Mouse (Mus musculus) liver, embryonic 16.5 days (tissue): ENCODE results near the gene Slc10a7. TPM values are rescaled to one million over a fixed set of nuclear protein-coding genes. Genes with fewer than 3 reads are reported as not detected.

ENCODE experiments used
- ATAC-seq: fragments of 200-750 bp; cut with Nextera tagmentation; 2 replicates; pipeline ENCODE4 v1.8.0; 2017; ENCODE audit warnings: low read depth, mild to moderate bottlenecking, moderate number of reproducible peaks, moderate library complexity
- H3K27ac ChIP-seq: fragments of 300-500 bp; sonication (generic); 2 replicates; pipeline ENCODE4 v1.5.1; 2014; ENCODE audit warnings: mild to moderate bottlenecking, low read length
- H3K27me3 ChIP-seq: fragments of 300-500 bp; sonication (generic); 2 replicates; pipeline ENCODE4 v1.6.1; 2014; ENCODE audit warnings: low read depth, low read length, mixed read lengths; ENCODE audit not compliant: control insufficient read depth, insufficient read depth
- H3K36me3 ChIP-seq: fragments of 300-500 bp; sonication (generic); 2 replicates; pipeline ENCODE4 v1.6.1; 2014; ENCODE audit warnings: mild to moderate bottlenecking; ENCODE audit not compliant: control insufficient read depth, insufficient read depth
- H3K4me1 ChIP-seq: fragments of 300-500 bp; sonication (generic); 2 replicates; pipeline ENCODE4 v1.6.1; 2014; ENCODE audit warnings: low read depth, low read length, mixed read lengths; ENCODE audit not compliant: control insufficient read depth
- H3K4me2 ChIP-seq: fragments of 300-500 bp; sonication (generic); 2 replicates; pipeline ENCODE4 v1.6.1; 2014; ENCODE audit warnings: low read depth, low read length, mixed read lengths
- H3K4me3 ChIP-seq: fragments of 300-500 bp; sonication (generic); 2 replicates; pipeline ENCODE4 v1.5.1; 2014; ENCODE audit warnings: low read depth, mild to moderate bottlenecking, low read length
- H3K9ac ChIP-seq: fragments of 300-500 bp; sonication (generic); 2 replicates; pipeline ENCODE4 v1.6.1; 2014; ENCODE audit warnings: low read depth, low read length
- H3K9me3 ChIP-seq: fragments of 300-500 bp; sonication (generic); replicated peaks from 2 replicates; pipeline ENCODE4 v1.6.1; 2016; ENCODE audit warnings: low read length; ENCODE audit not compliant: control insufficient read depth
- WGBS: fragments of 180-500 bp; shearing (Covaris S2); extraction: QIAGEN DNeasy Blood & Tissue Kit; methylation state at CpG from one replicate; pipeline ENCODE4 v1.1.7; 2014; ENCODE audit not compliant: insufficient replicate concordance; 5-methylcytosine and 5-hydroxymethylcytosine counted together
- polyA plus RNA-seq: library from polyadenylated mRNA; unstranded; fragments of >200 nt; fragmentation: Nextera tagmentation; extraction: Ambion mirVana; gene quantifications from 2 replicates; pipeline ENCODE4 v1.2.1, GENCODE M21; 2015

Slc10a7 gene
- polyA plus RNA-seq, 1 experiment from 2014 or later = 6.2 TPM

GRCm38 (mm10) chr8:78584863-78585262 lies 75.7 kb downstream of the Slc10a7 start:
- Histone ChIP-seq H3K9me3 (no peaks in the 10 kb centered on the region), H3K27me3 (no peaks in the 10 kb centered on the region), H3K9ac (no peak overlapping the region), H3K4me2 (no peak overlapping the region), H3K27ac (no peak overlapping the region), H3K4me3 (no peak overlapping the region), H3K4me1 (no peaks in the 10 kb centered on the region), H3K36me3 (no peaks in the 10 kb centered on the region)
- 52% methylated on average over 3 of the region's 3 CpGs for WGBS
- ATAC-seq = no peak

- Histone ChIP-seq H3K27me3 (no peaks in the 10 kb centered on the region), H3K27ac (no peak overlapping the region), H3K4me3 (no peak overlapping the region), H3K9me3 (no peaks in the 10 kb centered on the region), H3K4me1 (no peaks in the 10 kb centered on the region), H3K36me3 (no peaks in the 10 kb centered on the region), H3K4me2 (no peak overlapping the region), H3K9ac (no peak overlapping the region)
- 68% methylated on average over 6 of the region's 6 CpGs for WGBS
- ATAC-seq = no peak
Observed at GRCm38 (mm10) chr8:78595481-78595908, 86.3 kb downstream of the Slc10a7 start.

GRCm38 (mm10) chr8:78598237-78598636 lies 89.1 kb downstream of the Slc10a7 start:
- H3K27me3 ChIP-seq = no peaks in the 10 kb centered on the region
- H3K4me2 ChIP-seq = no peak overlapping the region
- H3K4me1 ChIP-seq = no peaks in the 10 kb centered on the region
- ATAC-seq = no peak
- no peaks in the 10 kb centered on the region for H3K36me3 ChIP-seq
- WGBS = 68% methylated on average over 3 of the region's 3 CpGs
- no peak overlapping the region for H3K4me3 ChIP-seq
- H3K9ac ChIP-seq = no peak overlapping the region
- H3K27ac ChIP-seq = no peak overlapping the region
- H3K9me3 ChIP-seq = no peaks in the 10 kb centered on the region

- Histone ChIP-seq H3K9ac (no peak overlapping the region), H3K27me3 (no peaks in the 10 kb centered on the region), H3K4me1 (no peaks in the 10 kb centered on the region), H3K9me3 (no peaks in the 10 kb centered on the region; the same call in 1 of the 2 replicates), H3K36me3 (no peaks in the 10 kb centered on the region; the same call in 1 of the 2 replicates), H3K27ac (no peak overlapping the region), H3K4me3 (no peak overlapping the region), H3K4me2 (no peak overlapping the region)
- WGBS = 85% methylated on average over 5 of the region's 5 CpGs
- ATAC-seq = no peak
Observed at GRCm38 (mm10) chr8:78603084-78603483, 93.9 kb downstream of the Slc10a7 start.

- H3K4me1 ChIP-seq = no peaks in the 10 kb centered on the region
- ATAC-seq = no peak
- 81% methylated on average over 9 of the region's 9 CpGs for WGBS
- no peak overlapping the region for H3K4me2 ChIP-seq
- H3K27ac ChIP-seq = no peak overlapping the region
- no peaks in the 10 kb centered on the region; the same call in 1 of the 2 replicates for H3K9me3 ChIP-seq
- H3K36me3 ChIP-seq = no peaks in the 10 kb centered on the region; the same call in 1 of the 2 replicates
- no peak overlapping the region for H3K9ac ChIP-seq
- H3K27me3 ChIP-seq = no peaks in the 10 kb centered on the region
- no peak overlapping the region for H3K4me3 ChIP-seq
Observed at GRCm38 (mm10) chr8:78604426-78604825, 95.3 kb downstream of the Slc10a7 start.

GRCm38 (mm10) chr8:78609301-78609700 lies 100.2 kb downstream of the Slc10a7 start:
- H3K4me3 ChIP-seq = no peak overlapping the region
- no peaks in the 10 kb centered on the region; the same call in 1 of the 2 replicates for H3K9me3 ChIP-seq
- no peaks in the 10 kb centered on the region for H3K4me1 ChIP-seq
- no peak overlapping the region for H3K27ac ChIP-seq
- H3K27me3 ChIP-seq = no peaks in the 10 kb centered on the region
- H3K36me3 ChIP-seq = no peaks in the 10 kb centered on the region; the same call in 1 of the 2 replicates
- no peak overlapping the region for H3K9ac ChIP-seq
- ATAC-seq = no peak
- H3K4me2 ChIP-seq = no peak overlapping the region
- 74% methylated on average over 10 of the region's 10 CpGs for WGBS

GRCm38 (mm10) chr8:78611019-78611418 lies 101.9 kb downstream of the Slc10a7 start:
- H3K4me2 ChIP-seq = no peak overlapping the region
- no peak overlapping the region for H3K9ac ChIP-seq
- H3K4me1 ChIP-seq = no peaks in the 10 kb centered on the region
- no peaks in the 10 kb centered on the region for H3K27me3 ChIP-seq
- ATAC-seq = no peak
- no peak overlapping the region for H3K4me3 ChIP-seq
- no peak overlapping the region for H3K27ac ChIP-seq
- H3K9me3 ChIP-seq = no peaks in the 10 kb centered on the region; the same call in 1 of the 2 replicates
- no peaks in the 10 kb centered on the region; the same call in 1 of the 2 replicates for H3K36me3 ChIP-seq
- 47% methylated on average over 6 of the region's 6 CpGs for WGBS

- no peaks in the 10 kb centered on the region for H3K36me3 ChIP-seq
- no peak overlapping the region for H3K4me2 ChIP-seq
- H3K4me3 ChIP-seq = no peak overlapping the region
- H3K27me3 ChIP-seq = no peaks in the 10 kb centered on the region
- H3K4me1 ChIP-seq = no peaks in the 10 kb centered on the region
- 42% methylated on average over 4 of the region's 4 CpGs for WGBS
- H3K9me3 ChIP-seq = no peaks in the 10 kb centered on the region
- H3K27ac ChIP-seq = no peak overlapping the region
- ATAC-seq = no peak
- H3K9ac ChIP-seq = no peak overlapping the region
Observed at GRCm38 (mm10) chr8:78622362-78622761, 113.2 kb downstream of the Slc10a7 start.

GRCm38 (mm10) chr8:78623972-78624371 lies 114.8 kb downstream of the Slc10a7 start:
- no peaks in the 10 kb centered on the region for H3K36me3 ChIP-seq
- 51% methylated on average over 5 of the region's 5 CpGs for WGBS
- no peaks in the 10 kb centered on the region for H3K27me3 ChIP-seq
- H3K4me3 ChIP-seq = no peak overlapping the region
- no peak overlapping the region for H3K4me2 ChIP-seq
- ATAC-seq = no peak; the same call in 1 of the 2 replicates
- H3K9me3 ChIP-seq = no peaks in the 10 kb centered on the region
- peak overlapping the region; percentile 29; the same call in 1 of the 2 replicates for H3K27ac ChIP-seq
- no peak overlapping the region for H3K9ac ChIP-seq
- no peaks in the 10 kb centered on the region for H3K4me1 ChIP-seq
